Mouse (Mus musculus): ENCODE measurements around the gene Atxn7l3b.

Atxn7l3b gene

DNA sequence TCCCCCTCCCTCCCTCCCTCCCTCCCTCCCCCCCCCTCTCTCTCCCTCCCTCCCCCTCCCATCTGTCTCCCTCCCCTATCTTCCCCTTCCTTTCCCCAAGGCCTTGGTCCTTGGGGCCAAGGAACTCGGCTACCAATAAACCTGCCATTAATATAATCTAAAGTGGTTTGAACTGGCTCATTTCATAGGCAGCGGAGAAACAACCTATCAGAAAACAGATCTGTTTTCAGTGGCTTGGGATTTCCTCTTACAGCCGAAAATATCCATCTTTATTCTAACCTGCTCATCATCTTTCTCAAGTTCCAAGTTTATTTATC, 45.2 kb downstream of the Atxn7l3b start:
- Histone ChIP-seq H3K36me3 (ENCODE audit: insufficient read depth, low read length) (no peaks in the 10 kb centered on the region), H3K4me3 (replicated peaks; ENCODE audit: low read length) (no peak overlapping the region), H3K4me1 (replicated peaks; ENCODE audit: low read depth, low read length) (peaks cover 4% of the 10 kb centered on the region; the same call in 1 of the 2 replicates), H3K27me3 (ENCODE audit: insufficient read depth, low read length) (no peaks in the 10 kb centered on the region), H3K9me3 (ENCODE audit: low read length) (no peaks in the 10 kb centered on the region)
- TF ChIP-seq CTCF (conservative IDR thresholded peaks at IDR 0.05; ENCODE audit: low read length) (no peak), POU5F1 (IDR thresholded peaks at IDR 0.05; ENCODE audit: borderline replicate concordance, low read length) (no peak), NANOG (IDR thresholded peaks at IDR 0.05; ENCODE audit: borderline replicate concordance, low read length) (no peak)

DNA sequence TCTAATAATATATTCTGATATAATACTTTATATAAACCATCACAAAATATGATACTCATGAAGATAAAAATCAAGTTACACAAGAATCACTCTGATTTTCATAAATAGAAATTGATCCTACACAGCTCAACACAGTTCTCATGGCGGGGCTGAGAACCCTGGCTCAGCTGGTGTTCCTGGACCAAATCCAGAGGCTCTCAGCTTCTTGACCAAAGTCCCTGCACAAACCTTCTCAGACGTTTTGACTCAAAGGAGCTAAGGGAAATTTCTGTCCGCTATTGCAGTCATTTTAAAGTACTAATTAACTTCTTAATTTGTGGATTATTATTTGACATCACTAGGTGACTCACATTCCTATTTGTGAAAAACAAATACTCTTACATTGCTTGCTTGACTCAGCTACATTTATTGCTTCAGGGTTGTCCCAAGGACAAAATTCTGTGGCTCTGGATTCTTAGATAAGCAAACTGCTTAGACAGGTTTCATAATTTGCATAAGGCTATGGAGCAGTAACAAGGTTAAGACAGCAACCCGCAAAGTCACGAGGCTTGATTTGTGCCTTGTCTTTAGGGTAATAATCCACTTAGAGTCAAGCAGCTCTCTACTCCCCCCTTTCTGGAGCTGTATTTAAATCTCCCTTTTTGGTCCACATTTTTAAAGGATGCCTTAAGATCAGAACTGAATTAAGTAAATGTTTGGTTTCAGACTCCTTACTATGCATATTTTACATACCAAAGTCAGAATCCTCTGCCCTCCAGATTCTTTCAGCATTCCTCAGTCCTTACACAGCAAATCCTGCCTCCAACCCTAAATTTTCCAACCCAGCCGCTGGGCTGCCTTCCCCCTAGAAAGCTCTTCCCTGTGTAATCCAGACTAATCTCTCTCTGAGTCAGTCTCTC, 45.8 kb downstream of the Atxn7l3b start:
- Histone ChIP-seq H3K4me3 (replicated peaks; ENCODE audit: low read length) (no peak overlapping the region), H3K9me3 (ENCODE audit: low read length) (no peaks in the 10 kb centered on the region), H3K36me3 (ENCODE audit: insufficient read depth, low read length) (no peaks in the 10 kb centered on the region), H3K4me1 (replicated peaks; ENCODE audit: low read depth, low read length) (peaks cover 4% of the 10 kb centered on the region; the same call in 1 of the 2 replicates), H3K27me3 (ENCODE audit: insufficient read depth, low read length) (no peaks in the 10 kb centered on the region)
- TF ChIP-seq POU5F1 (IDR thresholded peaks at IDR 0.05; ENCODE audit: borderline replicate concordance, low read length) (no peak), NANOG (IDR thresholded peaks at IDR 0.05; ENCODE audit: borderline replicate concordance, low read length) (no peak), CTCF (conservative IDR thresholded peaks at IDR 0.05; ENCODE audit: low read length) (no peak)

DNA sequence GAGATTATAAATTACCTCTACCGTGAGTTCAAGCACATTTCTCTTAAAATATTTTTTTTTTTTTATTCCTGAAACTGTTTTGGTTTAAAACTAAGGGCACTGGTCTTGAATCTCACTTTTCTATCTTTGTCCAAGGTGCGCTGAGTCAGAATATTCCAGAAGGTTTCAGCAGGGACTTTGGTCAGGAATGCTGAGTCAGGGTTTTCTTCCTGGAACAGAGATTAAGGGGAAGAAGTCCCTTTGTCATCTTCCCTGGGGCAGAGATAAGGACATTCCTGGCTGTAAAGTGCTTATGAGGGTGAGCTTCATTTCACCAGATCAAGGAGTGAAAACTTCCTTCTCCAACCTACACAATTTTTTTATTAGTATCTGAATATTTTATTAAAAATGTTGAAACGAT, 46.7 kb downstream of the Atxn7l3b start:
- no peaks in the 10 kb centered on the region for H3K36me3 ChIP-seq (ENCODE audit: insufficient read depth, low read length)
- H3K27me3 ChIP-seq (ENCODE audit: insufficient read depth, low read length) = no peaks in the 10 kb centered on the region
- H3K9me3 ChIP-seq (ENCODE audit: low read length) = no peaks in the 10 kb centered on the region
- peaks cover 4% of the 10 kb centered on the region; the same call in 1 of the 2 replicates for H3K4me1 ChIP-seq (replicated peaks; ENCODE audit: low read depth, low read length)
- TF ChIP-seq POU5F1 (IDR thresholded peaks at IDR 0.05; ENCODE audit: borderline replicate concordance, low read length) = no peak
- TF ChIP-seq NANOG (IDR thresholded peaks at IDR 0.05; ENCODE audit: borderline replicate concordance, low read length) = no peak
- TF ChIP-seq CTCF (conservative IDR thresholded peaks at IDR 0.05; ENCODE audit: low read length) = no peak
- no peak overlapping the region for H3K4me3 ChIP-seq (replicated peaks; ENCODE audit: low read length)

DNA sequence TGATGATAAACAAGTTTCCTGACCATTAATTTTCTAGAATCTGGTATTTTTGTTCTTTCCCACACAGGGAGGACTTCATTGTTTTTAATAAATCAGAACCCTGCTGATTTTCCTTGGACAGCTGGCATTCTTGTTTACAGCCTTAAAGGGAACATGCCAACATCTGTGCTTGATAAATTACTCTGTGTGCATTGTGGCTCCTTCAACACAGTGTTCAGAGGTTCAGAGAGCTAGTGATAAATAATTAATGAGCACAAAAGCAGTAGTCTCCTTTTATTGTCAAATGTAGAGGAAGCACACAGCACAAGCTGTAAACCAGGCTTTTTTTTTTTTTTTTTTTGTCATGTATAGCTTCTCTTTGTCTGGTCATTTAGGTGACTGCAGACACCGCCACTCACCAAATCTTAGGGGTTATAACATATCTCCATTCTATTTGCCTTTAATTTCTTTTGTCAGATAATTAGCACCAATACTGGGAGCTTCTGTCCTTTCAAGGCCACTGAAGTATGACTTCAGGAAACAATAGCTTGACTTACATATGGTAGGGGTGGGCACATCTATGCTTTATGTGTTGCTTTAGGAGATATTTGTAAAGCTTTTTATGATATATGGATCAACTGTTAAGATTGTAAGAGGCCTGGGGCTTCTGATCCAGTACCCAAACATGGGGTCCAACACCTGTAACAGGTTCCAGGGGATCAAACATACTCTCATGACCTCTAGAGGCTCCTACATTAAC, 52.0 kb downstream of the Atxn7l3b start:
- no peaks in the 10 kb centered on the region for H3K4me1 ChIP-seq (replicated peaks; ENCODE audit: low read depth, low read length)
- no peaks in the 10 kb centered on the region for H3K27me3 ChIP-seq (ENCODE audit: insufficient read depth, low read length)
- H3K4me3 ChIP-seq (replicated peaks; ENCODE audit: low read length) = no peak overlapping the region
- TF ChIP-seq NANOG (IDR thresholded peaks at IDR 0.05; ENCODE audit: borderline replicate concordance, low read length) (no peak), CTCF (conservative IDR thresholded peaks at IDR 0.05; ENCODE audit: low read length) (no peak), POU5F1 (IDR thresholded peaks at IDR 0.05; ENCODE audit: borderline replicate concordance, low read length) (no peak)
- no peaks in the 10 kb centered on the region for H3K36me3 ChIP-seq (ENCODE audit: insufficient read depth, low read length)
- no peaks in the 10 kb centered on the region for H3K9me3 ChIP-seq (ENCODE audit: low read length)
